Comparison of ENCODE assay signal across 8 mouse cellular contexts in genomic region chr6:89359771-89360708, GRCm38 (mm10). TPM values are rescaled to one million over a fixed set of nuclear protein-coding genes. Genes with fewer than 3 reads are reported as not detected.
A peak's percentile ranks its signal among the peaks of the same experiment; 100 is the strongest.
DNase-seq lines count a peak whose midpoint lies in the region; ATAC-seq lines count a peak whose summit lies in the region.

No protein-coding gene starts in this region.

- ATAC-seq in hindbrain, embryonic 15.5 days (ENCODE audit: low FRiP score, low read depth) = no peak
- ATAC-seq in neural tube, embryonic 12.5 days (ENCODE audit: low FRiP score, low read depth) = no peak
- ATAC-seq in erythroid progenitor cell, adult 5-6 weeks (replicated peaks; ENCODE audit: low FRiP score, poor library complexity, severe bottlenecking) = no peak

- H3K36me3 ChIP-seq in hindbrain, embryonic 15.5 days = peaks cover 4% of the 10 kb centered on the region; the same call in 1 of the 2 replicates
- peaks cover 24% of the 10 kb centered on the region for H3K36me3 ChIP-seq in neural tube, embryonic 12.5 days

- peak overlapping the region; percentile 94 for H3K9ac ChIP-seq in hindbrain, embryonic 15.5 days
- H3K9ac ChIP-seq in neural tube, embryonic 12.5 days = peak overlapping the region; percentile 99

- no peaks in the 10 kb centered on the region for H3K9me3 ChIP-seq in hindbrain, embryonic 15.5 days
- no peaks in the 10 kb centered on the region for H3K9me3 ChIP-seq in neural tube, embryonic 12.5 days

- H3K4me2 ChIP-seq in hindbrain, embryonic 15.5 days = peak overlapping the region; percentile 94
- H3K4me2 ChIP-seq in neural tube, embryonic 12.5 days (replicated peaks) = peak overlapping the region; percentile 90

- WGBS in hindbrain, embryonic 15.5 days = 34% methylated on average over 20 of the region's 20 CpGs
- 49% methylated on average over 20 of the region's 20 CpGs for WGBS in neural tube, embryonic 12.5 days

- H3K4me3 ChIP-seq in hindbrain, embryonic 15.5 days = peak overlapping the region; percentile 86
- peak overlapping the region; percentile 98 for H3K4me3 ChIP-seq in neural tube, embryonic 12.5 days

- peak overlapping the region; percentile 25; the same call in 1 of the 2 replicates for H3K27ac ChIP-seq in hindbrain, embryonic 15.5 days (replicated peaks)
- no peak overlapping the region; the same call in 1 of the 2 replicates for H3K27ac ChIP-seq in neural tube, embryonic 12.5 days

- intact Hi-C loops in left cerebral cortex, postnatal 25 days (cut with DNase I) = loop anchor here (5.0 kb wide), 5 partner anchors 107 to 433 kb away; no protein-coding TSS in a partner anchor

- peak; percentile 49 for DNase-seq in cerebellum, adult 11-12 months
- no peak for DNase-seq in cerebellum, adult 8-10 months
- peak; percentile 71 to 73 for DNase-seq in right cerebral cortex, postnatal 10 days (ENCODE audit: low spot score in 2 of 2)
- DNase-seq in right cerebral cortex, postnatal 36 days (ENCODE audit: low spot score in 2 of 2) = no peak
- DNase-seq in left cerebral cortex, postnatal 25 days (ENCODE audit: low spot score in 2 of 2) = no peak

- H3K27me3 ChIP-seq in hindbrain, embryonic 15.5 days = no peaks in the 10 kb centered on the region
- H3K27me3 ChIP-seq in neural tube, embryonic 12.5 days (replicated peaks) = peaks cover 8% of the 10 kb centered on the region; the same call in 1 of the 2 replicates

- peaks cover 64% of the 10 kb centered on the region for H3K4me1 ChIP-seq in hindbrain, embryonic 15.5 days (replicated peaks)
- peaks cover 65% of the 10 kb centered on the region for H3K4me1 ChIP-seq in neural tube, embryonic 12.5 days

RNA-seq across cellular contexts. Expression of gene Plxna1, which starts 2.4 kb away (rescaled TPM):
- 47.4 and 57.2 TPM in 2 replicates for polyA plus RNA-seq in hindbrain, embryonic 15.5 days (2015; fragmentation: Nextera tagmentation; extraction: Ambion mirVana)
- 46.0 and 54.1 TPM in 2 replicates for polyA plus RNA-seq in neural tube, embryonic 12.5 days (2016; fragmentation: Nextera tagmentation; extraction: Ambion mirVana)
- total RNA-seq in erythroid progenitor cell, adult 5-6 weeks (2015; ENCODE audit: low replicate concordance) = 2.9 and 4.6 TPM in 2 replicates
- 0.30 and 5.3 TPM in 2 replicates for total RNA-seq in erythroid progenitor cell, adult 5-6 weeks (2017; ENCODE audit: low replicate concordance)
- total RNA-seq in left cerebral cortex, postnatal 25 days (2021) = 10 to 100 TPM; 59.4 to 74.6 TPM

Comparison
In these comparisons a context has a peak if more than half of its experiments do, and no peak if none do; other contexts are left out.
1. DNase-seq: peak in cerebellum, adult 11-12 months (single experiment) and right cerebral cortex, postnatal 10 days (2 of 2); none in cerebellum, adult 8-10 months (single experiment), right cerebral cortex, postnatal 36 days (0 of 2) and left cerebral cortex, postnatal 25 days (0 of 2).
2. RNA of gene Plxna1, which starts 2.4 kb away (total RNA-seq): 59.4 to 74.6 TPM in left cerebral cortex, postnatal 25 days; 0.30 to 5.3 TPM in erythroid progenitor cell, adult 5-6 weeks; every median in the first group is over 4 times any median in the second.